Mouse (Mus musculus) spleen, adult 2 months (tissue): ENCODE measurements around the gene Med16.

Source experiments
- CTCF ChIP-seq: fragments of 200-500 bp; IDR thresholded peaks from 2 replicates; pipeline ENCODE4 v1.5.1; 2011; ENCODE audit warnings: mild to moderate bottlenecking, inconsistent platforms; ENCODE audit not compliant: insufficient read depth, insufficient read length, insufficient replicate concordance; ENCODE audit errors: extremely low read depth
- POLR2A ChIP-seq: fragments of 200-500 bp; IDR thresholded peaks from 2 replicates; pipeline ENCODE4 v1.6.1; 2011; ENCODE audit warnings: low read depth, low read length, inconsistent platforms

DNA sequence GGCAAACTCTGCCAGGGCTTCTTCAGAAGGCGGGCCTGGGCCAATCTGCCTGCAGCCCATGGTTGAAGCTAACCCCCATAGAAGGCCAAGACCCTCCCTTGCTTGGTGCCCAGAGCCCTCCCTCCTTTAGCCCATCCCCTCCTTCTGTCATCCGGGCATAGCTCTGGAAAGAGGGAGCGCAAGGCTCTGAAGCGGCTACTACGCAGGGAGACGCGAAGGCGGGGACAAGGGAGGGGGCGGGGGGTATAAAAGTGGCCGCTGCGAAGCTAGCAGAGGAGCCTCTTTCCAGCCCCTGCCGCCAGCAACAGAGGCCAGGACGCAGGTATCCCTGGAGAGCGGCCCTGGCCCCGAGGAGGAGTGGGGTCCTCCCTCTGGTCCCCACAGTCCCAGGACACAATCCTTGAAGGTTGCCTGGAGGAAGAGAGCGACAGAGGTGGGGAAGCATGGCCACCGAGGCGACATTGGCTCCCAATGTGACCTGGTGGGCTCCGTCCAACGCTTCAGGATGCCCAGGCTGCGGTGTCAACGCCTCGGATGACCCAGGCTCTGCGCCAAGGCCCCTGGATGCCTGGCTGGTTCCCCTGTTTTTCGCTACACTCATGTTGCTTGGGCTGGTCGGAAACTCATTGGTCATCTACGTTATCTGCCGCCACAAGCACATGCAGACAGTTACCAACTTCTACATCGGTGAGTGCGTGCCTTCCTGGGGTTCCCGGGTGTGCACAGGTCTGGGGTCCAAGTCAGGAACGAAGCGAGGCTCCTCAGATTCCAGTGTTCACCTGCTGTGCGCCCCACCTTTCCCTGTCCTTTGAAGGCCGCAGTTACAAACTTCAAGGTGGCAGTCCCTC is 9.7 kb upstream of the Med16 start:
- TF ChIP-seq CTCF (no peak), POLR2A (no peak)
